Mouse (Mus musculus) heart, postnatal 0 days (tissue): ENCODE results near the gene Olfr434.

Experiments
- CTCF ChIP-seq: IDR thresholded peaks from 2 replicates; pipeline ENCODE4 v1.5.1; 2016; ENCODE audit warnings: antibody characterized with exemption, control low read depth, low read depth
- EP300 ChIP-seq: IDR thresholded peaks from 2 replicates; pipeline ENCODE4 v1.6.1; 2016; ENCODE audit warnings: antibody characterized with exemption, low read depth

- no peak for TF ChIP-seq CTCF
- TF ChIP-seq EP300, result no peak
Observed at GRCm38 (mm10) chr6:43178584-43179501, 34.0 kb upstream of the Olfr434 start.
